Mouse (Mus musculus) MEL (cell line): Measurements from ENCODE around the gene Krt13.

Source experiments
- BHLHE40 ChIP-seq: IDR thresholded peaks from 2 replicates; pipeline ENCODE4 v1.6.1; 2012; ENCODE audit warnings: low read depth, mild to moderate bottlenecking, inconsistent platforms, low read length, improper control_type of control experiment, borderline replicate concordance
- CTCF ChIP-seq, 3 experiments: IDR thresholded peaks in 2 of 3; conservative IDR thresholded peaks in 1 of 3; 2 replicates each; pipeline ENCODE4 v1.5.1; 2011 to 2012; ENCODE audit warnings: low read length in 3 of 3, low read depth in 2 of 3, mild to moderate bottlenecking in 2 of 3, improper control_type of control experiment in 1 of 3, inconsistent platforms in 1 of 3, mixed read lengths in 1 of 3, moderate library complexity in 1 of 3; ENCODE audit not compliant: control insufficient read depth in 1 of 3, insufficient read depth in 1 of 3, poor library complexity in 1 of 3, severe bottlenecking in 1 of 3
- GABPA ChIP-seq: IDR thresholded peaks from 2 replicates; pipeline ENCODE4 v1.6.1; 2012; ENCODE audit warnings: low read depth, mild to moderate bottlenecking, inconsistent platforms, low read length, improper control_type of control experiment, moderate library complexity
- HCFC1 ChIP-seq: IDR thresholded peaks from 2 replicates; pipeline ENCODE4 v1.6.1; 2012; ENCODE audit warnings: low read depth, mild to moderate bottlenecking, inconsistent platforms, low read length, improper control_type of control experiment, moderate library complexity
- RAD21 ChIP-seq: IDR thresholded peaks from 2 replicates; pipeline ENCODE4 v1.6.1; 2011; ENCODE audit warnings: mild to moderate bottlenecking, low read depth, low read length, improper control_type of control experiment
- ZKSCAN1 ChIP-seq: IDR thresholded peaks from 2 replicates; pipeline ENCODE4 v1.6.1; 2012; ENCODE audit warnings: low read depth, mild to moderate bottlenecking, inconsistent platforms, low read length, improper control_type of control experiment, moderate library complexity

GRCm38 (mm10) chr11:100124901-100125300 is 3.5 kb upstream of the Krt13 start:
- TF ChIP-seq RAD21: no peak
- no peak for TF ChIP-seq BHLHE40
- TF ChIP-seq CTCF (IDR thresholded peaks at IDR 0.05 in 2 of 3, conservative IDR thresholded peaks at IDR 0.05 in 1 of 3; ENCODE audit: control insufficient read depth in 1 of 3, insufficient read depth in 1 of 3, low read depth in 2 of 3, low read length in 3 of 3, poor library complexity in 1 of 3, severe bottlenecking in 1 of 3): no peak
- no peak for TF ChIP-seq HCFC1
- no peak for TF ChIP-seq GABPA
- TF ChIP-seq ZKSCAN1: no peak
